Mouse (Mus musculus) neural tube, embryonic 15.5 days (tissue): Measurements from ENCODE around the gene Pkd1l1. TPM values are rescaled to one million over a fixed set of nuclear protein-coding genes. Genes with fewer than 3 reads are reported as not detected.
A peak's percentile ranks its signal among the peaks of the same experiment; 100 is the strongest.

Experiments used
- ATAC-seq: fragments of 200-750 bp; cut with Nextera tagmentation; 2 replicates; pipeline ENCODE4 v1.8.0; 2017; ENCODE audit warnings: mild to moderate bottlenecking, moderate TSS enrichment, moderate library complexity; ENCODE audit not compliant: low FRiP score
- H3K27ac ChIP-seq: fragments of 300-500 bp; sonication (generic); replicated peaks from 2 replicates; pipeline ENCODE4 v1.5.1; 2015; ENCODE audit warnings: mild to moderate bottlenecking, inconsistent platforms
- H3K27me3 ChIP-seq: fragments of 300-500 bp; sonication (generic); replicated peaks from 2 replicates; pipeline ENCODE4 v1.6.1; 2015; ENCODE audit warnings: inconsistent platforms
- H3K36me3 ChIP-seq: fragments of 300-500 bp; sonication (generic); 2 replicates; pipeline ENCODE4 v1.6.1; 2015; ENCODE audit warnings: inconsistent platforms
- H3K4me1 ChIP-seq: fragments of 300-500 bp; sonication (generic); 2 replicates; pipeline ENCODE4 v1.6.1; 2015; ENCODE audit warnings: inconsistent platforms
- H3K4me2 ChIP-seq: fragments of 300-500 bp; sonication (generic); 2 replicates; pipeline ENCODE4 v1.6.1; 2015; ENCODE audit warnings: inconsistent platforms, mild to moderate bottlenecking, moderate library complexity
- H3K4me3 ChIP-seq: fragments of 300-500 bp; sonication (generic); replicated peaks from 2 replicates; pipeline ENCODE4 v1.5.1; 2015; ENCODE audit warnings: mild to moderate bottlenecking, inconsistent platforms
- H3K9ac ChIP-seq: fragments of 300-500 bp; sonication (generic); replicated peaks from 2 replicates; pipeline ENCODE4 v1.6.1; 2015; ENCODE audit warnings: mild to moderate bottlenecking, inconsistent platforms
- H3K9me3 ChIP-seq: fragments of 300-500 bp; sonication (generic); replicated peaks from 2 replicates; pipeline ENCODE4 v1.6.1; 2016; ENCODE audit warnings: inconsistent platforms
- WGBS: fragments of 180-500 bp; shearing (Covaris S2); methylation state at CpG from one replicate; pipeline ENCODE4 v1.1.7; 2015; ENCODE audit warnings: mixed read lengths; 5-methylcytosine and 5-hydroxymethylcytosine counted together
- polyA plus RNA-seq: library from polyadenylated mRNA; unstranded; fragments of >200 nt; fragmentation: Nextera tagmentation; extraction: Ambion mirVana; gene quantifications from 2 replicates; pipeline ENCODE4 v1.2.1, GENCODE M21; 2015

The Pkd1l1 gene
- polyA plus RNA-seq, 1 experiment from 2014 or later, result 0.10 TPM

GRCm38 (mm10) chr11:8936431-8937110, 36.5 kb downstream of the Pkd1l1 start:
- no peaks in the 10 kb centered on the region for H3K36me3 ChIP-seq
- no peak overlapping the region for H3K9ac ChIP-seq
- H3K9me3 ChIP-seq, result no peaks in the 10 kb centered on the region
- no peak overlapping the region for H3K4me3 ChIP-seq
- WGBS, result 87% methylated on average over 9 of the region's 9 CpGs
- H3K27ac ChIP-seq, result no peak overlapping the region
- H3K4me2 ChIP-seq, result no peak overlapping the region
- no peaks in the 10 kb centered on the region for H3K27me3 ChIP-seq
- no peaks in the 10 kb centered on the region for H3K4me1 ChIP-seq
- ATAC-seq, result no peak

- Histone ChIP-seq H3K4me2 (no peak overlapping the region), H3K9ac (no peak overlapping the region), H3K4me3 (no peak overlapping the region), H3K9me3 (no peaks in the 10 kb centered on the region), H3K27ac (no peak overlapping the region), H3K36me3 (no peaks in the 10 kb centered on the region), H3K27me3 (no peaks in the 10 kb centered on the region), H3K4me1 (no peaks in the 10 kb centered on the region)
- WGBS, result 54% methylated on average over 8 of the region's 8 CpGs
- peak; percentile 79 for ATAC-seq
Observed at GRCm38 (mm10) chr11:8916081-8916671, 56.9 kb downstream of the Pkd1l1 start.

- Histone ChIP-seq H3K9me3 (no peaks in the 10 kb centered on the region), H3K4me1 (no peaks in the 10 kb centered on the region), H3K9ac (no peak overlapping the region), H3K4me3 (no peak overlapping the region), H3K4me2 (no peak overlapping the region), H3K27ac (no peak overlapping the region), H3K36me3 (no peaks in the 10 kb centered on the region), H3K27me3 (no peaks in the 10 kb centered on the region)
- WGBS, result 81% methylated on average over 4 of the region's 4 CpGs
- no peak for ATAC-seq
Observed at GRCm38 (mm10) chr11:8882793-8883192, 90.3 kb downstream of the Pkd1l1 start.

DNA sequence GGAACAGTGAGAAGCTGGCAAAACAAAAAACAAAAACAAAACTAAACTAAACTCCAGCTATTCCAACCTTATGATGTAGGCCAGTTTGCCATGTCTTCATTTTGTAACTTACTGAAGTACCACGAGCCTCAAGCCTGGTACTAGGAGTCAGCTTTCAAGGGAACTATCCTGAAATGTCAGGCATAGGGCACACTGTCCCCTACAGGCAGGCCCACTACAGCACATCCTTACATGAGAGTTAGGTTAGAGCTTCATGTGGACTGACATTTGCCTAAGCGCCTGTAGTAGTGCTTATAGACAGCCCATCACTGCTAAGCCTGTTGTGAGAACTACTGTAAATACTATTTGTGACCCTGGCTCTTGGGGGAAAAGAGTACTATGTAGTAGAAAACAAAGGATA, 91.5 kb downstream of the Pkd1l1 start:
- no peaks in the 10 kb centered on the region for H3K9me3 ChIP-seq
- no peaks in the 10 kb centered on the region for H3K36me3 ChIP-seq
- WGBS, result 63% methylated on average over 2 of the region's 2 CpGs
- no peak overlapping the region for H3K27ac ChIP-seq
- no peaks in the 10 kb centered on the region for H3K4me1 ChIP-seq
- H3K9ac ChIP-seq, result no peak overlapping the region
- ATAC-seq, result no peak
- no peak overlapping the region for H3K4me2 ChIP-seq
- no peak overlapping the region for H3K4me3 ChIP-seq
- H3K27me3 ChIP-seq, result no peaks in the 10 kb centered on the region

GRCm38 (mm10) chr11:8870115-8870514, 103.0 kb downstream of the Pkd1l1 start:
- H3K36me3 ChIP-seq, result no peaks in the 10 kb centered on the region
- H3K27me3 ChIP-seq, result no peaks in the 10 kb centered on the region
- 96% methylated on average over 5 of the region's 5 CpGs for WGBS
- no peaks in the 10 kb centered on the region for H3K4me1 ChIP-seq
- H3K9ac ChIP-seq, result no peak overlapping the region
- no peaks in the 10 kb centered on the region for H3K9me3 ChIP-seq
- H3K4me2 ChIP-seq, result no peak overlapping the region
- H3K27ac ChIP-seq, result no peak overlapping the region
- no peak overlapping the region for H3K4me3 ChIP-seq
- ATAC-seq, result no peak

DNA sequence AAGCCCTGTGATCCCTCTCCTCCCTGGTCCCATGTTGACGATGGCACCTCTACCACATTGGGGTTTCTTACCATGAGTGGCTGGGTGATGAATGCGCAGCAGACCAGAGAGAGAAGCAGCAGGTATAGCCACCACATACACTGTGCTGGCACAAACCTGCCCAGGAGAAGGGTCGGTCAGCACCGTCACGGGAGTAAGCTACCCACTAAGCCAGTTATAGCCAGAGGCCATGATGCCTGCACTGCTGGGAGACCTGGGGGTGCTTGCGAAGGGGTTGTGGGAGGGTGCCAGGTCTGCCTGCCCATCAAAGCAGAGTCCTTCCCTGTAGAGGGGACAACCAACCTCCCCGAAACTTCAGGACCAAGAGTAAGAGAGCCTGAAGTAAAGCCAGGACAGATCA, 107.0 kb downstream of the Pkd1l1 start:
- Histone ChIP-seq H3K4me3 (no peak overlapping the region), H3K36me3 (no peaks in the 10 kb centered on the region), H3K4me2 (no peak overlapping the region), H3K9ac (no peak overlapping the region), H3K27ac (no peak overlapping the region), H3K9me3 (no peaks in the 10 kb centered on the region), H3K27me3 (no peaks in the 10 kb centered on the region), H3K4me1 (no peaks in the 10 kb centered on the region)
- 97% methylated on average over 7 of the region's 7 CpGs for WGBS
- ATAC-seq, result no peak

- no peaks in the 10 kb centered on the region for H3K4me1 ChIP-seq
- H3K36me3 ChIP-seq, result no peaks in the 10 kb centered on the region
- WGBS, result 37% methylated on average over 8 of the region's 8 CpGs
- ATAC-seq, result peak; percentile 82
- H3K9ac ChIP-seq, result no peak overlapping the region
- no peak overlapping the region for H3K4me3 ChIP-seq
- H3K4me2 ChIP-seq, result no peak overlapping the region
- no peaks in the 10 kb centered on the region for H3K9me3 ChIP-seq
- no peaks in the 10 kb centered on the region for H3K27me3 ChIP-seq
- H3K27ac ChIP-seq, result peak overlapping the region; percentile 60
Observed at GRCm38 (mm10) chr11:8863955-8864675, 109.0 kb downstream of the Pkd1l1 start.

DNA sequence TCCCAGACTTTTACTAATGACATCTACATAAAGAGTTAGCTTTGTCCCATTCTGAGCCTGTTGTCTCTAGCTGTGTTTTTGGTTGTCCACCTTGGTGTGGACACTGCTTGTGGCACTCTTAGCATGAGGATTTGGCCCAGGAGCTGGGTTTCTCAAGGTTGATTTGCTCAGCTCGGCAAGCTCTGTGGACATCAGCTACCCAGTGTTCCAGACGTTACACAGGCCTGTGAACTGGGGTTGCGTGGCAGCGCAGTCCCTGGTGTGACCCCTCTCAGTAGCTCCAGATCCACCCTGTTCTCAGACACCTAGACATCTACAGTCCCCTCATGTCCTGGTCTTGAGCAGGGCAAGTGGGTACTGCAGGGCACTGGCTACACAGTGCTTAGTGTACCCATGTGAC, 110.6 kb downstream of the Pkd1l1 start:
- whole genome bisulfite sequencing, result 73% methylated on average over 4 of the region's 4 CpGs
- H3K4me1 ChIP-seq, result no peaks in the 10 kb centered on the region

GRCm38 (mm10) chr11:8861978-8862377, 111.1 kb downstream of the Pkd1l1 start:
- Histone ChIP-seq H3K27ac (no peak overlapping the region), H3K4me1 (no peaks in the 10 kb centered on the region), H3K27me3 (no peaks in the 10 kb centered on the region), H3K9ac (no peak overlapping the region), H3K4me2 (no peak overlapping the region), H3K9me3 (no peaks in the 10 kb centered on the region), H3K4me3 (no peak overlapping the region), H3K36me3 (no peaks in the 10 kb centered on the region)
- WGBS, result 31% methylated on average over 4 of the region's 4 CpGs
- ATAC-seq, result no peak

More for the DNA sequence above, 110.6 kb downstream of the Pkd1l1 start:
- Histone ChIP-seq H3K27ac (no peak overlapping the region), H3K36me3 (no peaks in the 10 kb centered on the region), H3K4me2 (no peak overlapping the region), H3K4me3 (no peak overlapping the region), H3K27me3 (no peaks in the 10 kb centered on the region), H3K9ac (no peak overlapping the region), H3K9me3 (no peaks in the 10 kb centered on the region)
- ATAC-seq, result no peak

DNA sequence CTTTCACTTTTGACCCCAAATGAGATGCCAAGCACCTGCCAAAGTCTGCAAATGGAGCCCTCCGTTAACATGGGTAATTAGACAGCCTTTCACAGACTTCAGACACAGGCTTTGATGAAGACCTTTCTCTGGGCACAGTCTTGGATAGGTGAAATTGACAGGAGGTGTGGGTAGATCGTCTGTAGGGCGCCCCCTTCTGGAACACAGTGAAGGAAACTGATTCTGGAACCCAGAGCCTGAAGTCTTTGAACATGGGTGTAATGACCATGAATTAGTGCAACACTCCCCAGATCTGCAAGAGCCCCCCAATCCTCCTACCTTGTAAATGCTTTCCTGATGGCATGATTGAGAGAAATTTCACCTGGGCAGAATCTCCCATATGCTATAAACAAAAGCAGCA, 112.2 kb downstream of the Pkd1l1 start:
- Histone ChIP-seq H3K9me3 (no peaks in the 10 kb centered on the region), H3K4me1 (no peaks in the 10 kb centered on the region), H3K36me3 (no peaks in the 10 kb centered on the region), H3K4me2 (no peak overlapping the region), H3K27ac (no peak overlapping the region), H3K4me3 (no peak overlapping the region), H3K9ac (no peak overlapping the region), H3K27me3 (no peaks in the 10 kb centered on the region)
- 21% methylated on average over 3 of the region's 3 CpGs for WGBS
- ATAC-seq, result no peak

DNA sequence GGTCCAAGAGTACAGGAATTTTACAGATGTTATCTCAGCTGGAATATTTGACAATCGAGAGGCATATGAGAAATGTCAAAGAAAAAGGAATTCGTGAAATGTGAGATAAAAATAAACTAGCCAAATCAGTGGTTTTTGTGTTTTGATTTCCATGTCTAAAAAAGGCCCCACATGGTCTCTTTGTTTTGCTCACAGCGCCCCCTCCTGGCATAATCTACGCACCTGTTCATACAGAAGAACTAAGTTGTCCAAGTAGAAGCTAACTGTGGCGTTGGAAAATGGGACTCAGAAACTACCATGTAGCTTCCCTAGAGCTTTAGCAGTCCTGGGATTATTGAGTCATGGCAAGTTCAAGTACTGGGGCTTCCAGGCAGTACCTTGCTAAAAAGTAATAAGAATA, 113.2 kb downstream of the Pkd1l1 start:
- H3K4me2 ChIP-seq, result no peak overlapping the region
- H3K4me3 ChIP-seq, result no peak overlapping the region
- H3K4me1 ChIP-seq, result no peaks in the 10 kb centered on the region
- ATAC-seq, result no peak
- H3K27me3 ChIP-seq, result no peaks in the 10 kb centered on the region
- H3K9ac ChIP-seq, result no peak overlapping the region
- no peak overlapping the region for H3K27ac ChIP-seq
- H3K9me3 ChIP-seq, result no peaks in the 10 kb centered on the region
- H3K36me3 ChIP-seq, result no peaks in the 10 kb centered on the region
- 42% methylated on average over 5 of the region's 5 CpGs for WGBS

GRCm38 (mm10) chr11:8859041-8859440, 114.0 kb downstream of the Pkd1l1 start:
- WGBS, result 59% methylated on average over 3 of the region's 3 CpGs
- ATAC-seq, result no peak

More at GRCm38 (mm10) chr11:8859041-8859440, 114.0 kb downstream of the Pkd1l1 start:
- H3K27ac ChIP-seq, result no peak overlapping the region
- no peak overlapping the region for H3K4me3 ChIP-seq
- H3K9ac ChIP-seq, result no peak overlapping the region
- H3K9me3 ChIP-seq, result no peaks in the 10 kb centered on the region
- no peaks in the 10 kb centered on the region for H3K36me3 ChIP-seq
- H3K4me1 ChIP-seq, result no peaks in the 10 kb centered on the region
- H3K4me2 ChIP-seq, result no peak overlapping the region
- no peaks in the 10 kb centered on the region for H3K27me3 ChIP-seq
